Mouse (Mus musculus) forebrain, embryonic 10.5 days (tissue): ENCODE data around the gene Carnmt1. TPM values are rescaled to one million over a fixed set of nuclear protein-coding genes. Genes with fewer than 3 reads are reported as not detected.

Experiments used
- DNase-seq: peaks from one replicate; pipeline ENCODE4 v3.0.0-alpha.2; 2017; ENCODE audit warnings: low spot score; ENCODE audit errors: extremely low spot score
- H3K27ac ChIP-seq: fragments of 300-500 bp; sonication (generic); 2 replicates; pipeline ENCODE4 v1.5.1; 2016; ENCODE audit warnings: mild to moderate bottlenecking
- H3K27me3 ChIP-seq: fragments of 300-500 bp; sonication (generic); 2 replicates; pipeline ENCODE4 v1.6.1; 2016; ENCODE audit warnings: mild to moderate bottlenecking; ENCODE audit not compliant: poor library complexity, severe bottlenecking
- H3K36me3 ChIP-seq: fragments of 300-500 bp; sonication (generic); replicated peaks from 2 replicates; pipeline ENCODE4 v1.6.1; 2016; ENCODE audit warnings: mild to moderate bottlenecking, moderate library complexity
- H3K4me1 ChIP-seq: fragments of 300-500 bp; sonication (generic); 2 replicates; pipeline ENCODE4 v1.6.1; 2016
- H3K4me3 ChIP-seq: fragments of 300-500 bp; sonication (generic); 2 replicates; pipeline ENCODE4 v1.5.1; 2016; ENCODE audit warnings: mild to moderate bottlenecking, moderate library complexity
- H3K9me3 ChIP-seq: fragments of 300-500 bp; sonication (generic); 2 replicates; pipeline ENCODE4 v1.6.1; 2016; ENCODE audit warnings: mild to moderate bottlenecking, moderate library complexity
- WGBS: fragments of 180-500 bp; shearing (Covaris S2); methylation state at CpG from one replicate; pipeline ENCODE4 v1.1.7; 2016; 5-methylcytosine and 5-hydroxymethylcytosine counted together
- polyA plus RNA-seq: library from polyadenylated mRNA; unstranded; fragments of >200 nt; fragmentation: Nextera tagmentation; extraction: Ambion mirVana; gene quantifications from 2 replicates; pipeline ENCODE4 v1.2.1, GENCODE M21; 2016

Gene Carnmt1
- polyA plus RNA-seq, 1 experiment from 2014 or later: 25.6 TPM

- DNase-seq: no peak
- H3K4me1 ChIP-seq: no peaks in the 10 kb centered on the region
- no peaks in the 10 kb centered on the region for H3K9me3 ChIP-seq
- no peak overlapping the region for H3K27ac ChIP-seq
- no peaks in the 10 kb centered on the region for H3K36me3 ChIP-seq
- WGBS: 91% methylated on average over 4 of the region's 4 CpGs
- no peaks in the 10 kb centered on the region for H3K27me3 ChIP-seq
- no peak overlapping the region for H3K4me3 ChIP-seq
Measured at GRCm38 (mm10) chr19:18735901-18736300, 65.3 kb downstream of the Carnmt1 start.

DNA sequence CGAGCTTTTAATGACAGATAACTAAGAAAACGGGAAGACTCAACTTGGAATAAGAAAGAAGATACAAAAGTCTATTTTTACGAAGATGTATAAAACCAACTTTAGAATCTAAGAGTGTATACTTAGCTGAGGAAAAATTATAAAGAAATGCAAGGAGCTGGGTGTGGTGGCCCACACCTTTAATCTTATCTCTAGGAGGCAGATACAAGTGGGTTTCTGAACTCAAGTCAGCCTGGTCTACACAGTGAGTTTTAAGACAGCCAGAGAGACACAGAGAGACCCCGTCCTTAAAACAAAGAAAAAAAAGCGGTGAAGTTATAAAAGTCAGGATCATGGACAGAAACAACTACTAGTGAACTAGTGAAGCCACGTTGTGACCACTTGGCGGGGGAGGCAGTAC lies 68.6 kb downstream of the Carnmt1 start:
- WGBS: 87% methylated on average over 7 of the region's 7 CpGs
- Histone ChIP-seq H3K27me3 (no peaks in the 10 kb centered on the region), H3K27ac (no peak overlapping the region), H3K4me3 (no peak overlapping the region), H3K9me3 (no peaks in the 10 kb centered on the region), H3K4me1 (no peaks in the 10 kb centered on the region), H3K36me3 (no peaks in the 10 kb centered on the region)
- no peak for DNase-seq

DNA sequence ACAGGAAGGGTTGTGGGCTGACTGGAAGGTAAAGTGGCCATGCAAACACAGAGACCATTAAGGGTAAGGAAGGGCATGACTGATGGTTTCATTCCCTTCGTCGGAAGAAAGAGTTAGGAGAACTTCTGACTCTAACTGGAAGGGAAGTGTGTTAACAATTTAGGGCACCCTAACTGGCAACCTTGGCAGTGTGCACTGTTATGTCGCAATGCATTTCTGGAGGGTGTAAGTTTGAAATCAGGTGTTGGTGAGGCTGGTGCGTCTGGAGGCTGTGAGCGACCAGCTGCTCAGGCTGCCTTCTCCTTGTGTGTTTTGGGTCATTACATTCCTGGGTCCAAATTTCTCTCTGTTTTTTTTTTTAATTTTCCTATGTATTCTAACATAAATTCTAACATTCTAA lies 73.4 kb downstream of the Carnmt1 start:
- no peak for DNase-seq
- no peak overlapping the region for H3K4me3 ChIP-seq
- no peaks in the 10 kb centered on the region for H3K4me1 ChIP-seq
- H3K36me3 ChIP-seq: no peaks in the 10 kb centered on the region
- no peak overlapping the region for H3K27ac ChIP-seq
- H3K27me3 ChIP-seq: peaks cover 3% of the 10 kb centered on the region
- H3K9me3 ChIP-seq: no peaks in the 10 kb centered on the region
- WGBS: 90% methylated on average over 5 of the region's 5 CpGs

DNA sequence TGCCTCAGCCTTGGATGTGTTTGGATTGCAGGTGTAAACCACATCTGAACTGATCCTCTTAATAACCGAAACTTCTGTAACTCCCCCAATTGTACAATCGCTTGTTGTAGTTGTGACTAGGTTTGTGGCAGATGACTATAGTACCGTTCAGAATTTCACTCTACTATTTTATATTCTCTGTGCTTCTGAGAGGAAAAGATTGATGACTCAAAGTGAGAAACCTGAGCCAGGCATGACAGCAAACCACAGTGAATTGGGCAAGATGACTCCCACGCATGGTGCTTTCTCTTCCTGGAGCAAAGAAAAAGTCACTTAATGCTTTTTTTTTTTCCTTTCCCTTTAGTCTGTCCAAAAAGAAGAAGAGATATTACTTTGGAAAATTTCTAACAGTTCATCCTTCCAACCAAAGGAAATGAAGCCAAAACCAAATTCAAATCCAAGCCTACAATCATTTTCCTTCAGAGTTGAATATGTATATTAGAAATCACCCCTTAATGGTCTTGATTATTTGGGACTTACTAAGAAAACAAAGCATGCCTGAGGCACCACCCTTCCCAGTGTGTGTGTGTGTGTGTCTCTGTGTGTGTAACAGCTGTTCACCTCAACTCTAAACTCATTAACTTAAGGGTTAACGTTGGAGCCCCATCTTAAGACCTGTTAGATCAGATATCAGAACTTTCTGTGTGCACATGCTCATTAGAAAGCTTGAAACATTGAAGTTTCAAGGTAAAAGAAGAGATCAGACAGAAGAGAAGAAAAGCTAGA lies 76.2 kb downstream of the Carnmt1 start:
- DNase-seq: no peak
- H3K9me3 ChIP-seq: no peaks in the 10 kb centered on the region
- peaks cover 23% of the 10 kb centered on the region for H3K27me3 ChIP-seq
- H3K4me3 ChIP-seq: no peak overlapping the region
- no peaks in the 10 kb centered on the region for H3K36me3 ChIP-seq
- H3K4me1 ChIP-seq: peaks cover 10% of the 10 kb centered on the region
- WGBS: 93% methylated on average over 5 of the region's 5 CpGs
- no peak overlapping the region for H3K27ac ChIP-seq

DNA sequence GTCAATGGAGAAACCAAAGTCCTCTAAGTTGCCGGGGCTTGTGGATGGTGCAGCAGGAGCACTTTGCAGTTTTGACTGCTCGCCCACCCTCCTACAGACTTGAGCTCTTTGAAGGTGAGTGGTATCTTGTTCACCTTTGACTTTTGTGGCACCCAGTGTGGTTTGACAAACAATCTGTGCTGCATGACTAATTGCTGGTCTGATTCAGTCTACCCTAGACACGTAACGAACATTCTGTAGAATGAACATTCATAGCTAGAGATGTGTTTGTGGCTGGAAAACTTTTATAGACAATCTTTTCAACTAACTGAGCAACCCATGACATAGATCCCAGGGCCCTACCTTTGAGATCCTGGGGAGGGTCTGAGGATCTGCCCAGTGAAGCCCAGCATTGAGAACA lies 76.8 kb downstream of the Carnmt1 start:
- Histone ChIP-seq H3K4me3 (no peak overlapping the region), H3K36me3 (no peaks in the 10 kb centered on the region), H3K27me3 (peaks cover 23% of the 10 kb centered on the region), H3K4me1 (peaks cover 10% of the 10 kb centered on the region), H3K27ac (no peak overlapping the region), H3K9me3 (no peaks in the 10 kb centered on the region)
- WGBS: 86% methylated on average over 4 of the region's 4 CpGs
- no peak for DNase-seq

- 5% methylated on average over 41 of the region's 41 CpGs for WGBS
- H3K27me3 ChIP-seq: peaks cover 23% of the 10 kb centered on the region
- peaks cover 10% of the 10 kb centered on the region for H3K4me1 ChIP-seq
- no peaks in the 10 kb centered on the region for H3K9me3 ChIP-seq
- H3K4me3 ChIP-seq: peak within 1 kb of the TSS; percentile 53
- H3K36me3 ChIP-seq: no peaks in the 10 kb centered on the region
- H3K27ac ChIP-seq: no peak within 1 kb of the TSS
- DNase-seq: peak; percentile 17
Measured at GRCm38 (mm10) chr19:18749598-18750339, 79.2 kb downstream of the Carnmt1 start, which contains the start of gene Trpm6. Trpm6 (plus strand) TSS chr19:18749983.

Other genes with a start within 250 kb of the Carnmt1 start
- gene Ostf1, start 38.9 kb upstream of the Carnmt1 start, polyA plus RNA-seq: 36.7 and 39.7 TPM in 2 replicates
- gene Nmrk1, start 38.8 kb upstream of the Carnmt1 start, polyA plus RNA-seq: 6.2 and 6.4 TPM in 2 replicates
- gene D030056L22Rik, start 42.4 kb downstream of the Carnmt1 start, polyA plus RNA-seq: 43.8 and 45.1 TPM in 2 replicates
- 0.21 and 0.30 TPM in 2 replicates for gene Trpm6, start 79.2 kb downstream of the Carnmt1 start, polyA plus RNA-seq